Mouse (Mus musculus): ENCODE measurements around the gene Tfcp2l1. TPM values are rescaled to one million over a fixed set of nuclear protein-coding genes. Genes with fewer than 3 reads are reported as not detected.
A peak's percentile ranks its signal among the peaks of the same experiment; 100 is the strongest.
"Not testable (repeated sequence)": the region's sequence is repeated elsewhere in the genome, so short reads cannot be mapped to it uniquely, and the experiment has no call there.

The Tfcp2l1 gene
- 0.13 and 0.25 TPM in 2 replicates for polyA plus RNA-seq (2011; ENCODE audit: insufficient read length, low read depth, missing spikeins)

DNA sequence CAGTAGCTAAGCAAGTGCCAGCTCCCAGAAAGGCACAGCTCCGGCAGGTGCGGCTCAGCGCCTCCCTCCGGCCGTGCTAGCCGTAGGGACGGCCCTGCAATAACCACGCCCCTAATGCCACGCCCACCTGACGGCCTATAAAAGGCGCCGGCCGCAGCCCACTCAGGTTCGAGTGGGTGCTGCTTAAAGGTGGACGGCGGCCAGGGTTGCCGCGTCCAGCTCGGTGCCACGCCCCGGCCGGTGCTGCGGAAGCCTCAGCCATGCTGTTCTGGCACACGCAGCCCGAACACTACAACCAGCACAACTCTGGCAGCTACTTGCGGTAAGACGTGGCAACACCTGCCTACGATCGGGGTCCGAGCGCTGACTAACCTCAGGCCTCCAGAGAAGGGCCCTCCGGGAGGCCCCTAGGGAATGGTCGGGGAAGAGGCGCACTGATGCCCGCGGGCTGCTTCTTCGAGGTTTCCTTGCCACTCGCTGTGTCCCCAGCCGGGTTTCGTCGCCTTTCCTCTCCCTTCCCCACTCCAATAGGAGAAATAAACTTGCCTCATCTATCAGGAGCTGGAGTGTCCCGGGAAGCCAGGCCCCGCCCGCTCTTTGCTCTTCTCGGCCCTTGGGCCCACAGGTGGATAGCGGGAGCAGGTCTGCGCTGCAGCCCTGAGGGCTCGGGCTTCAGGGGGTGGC, at the start of gene Tfcp2l1:
Tfcp2l1 (plus strand) TSS at position 165 of the 684 bp plus-strand sequence.
- H3K4me1 ChIP-seq (ENCODE audit: control insufficient read depth, insufficient read depth, low read length) = no peaks in the 10 kb centered on the region
- H3K4me3 ChIP-seq (ENCODE audit: insufficient read depth, low read length) = peak within 1 kb of the TSS; percentile 27
- H3K27ac ChIP-seq (ENCODE audit: insufficient read depth, low read length) = no peak within 1 kb of the TSS
- TF ChIP-seq POLR2A (IDR thresholded peaks at IDR 0.05; ENCODE audit: low read depth, low read length) (no peak), CTCF (IDR thresholded peaks at IDR 0.05; ENCODE audit: borderline replicate concordance, insufficient read depth, low read length) (no peak)

DNA sequence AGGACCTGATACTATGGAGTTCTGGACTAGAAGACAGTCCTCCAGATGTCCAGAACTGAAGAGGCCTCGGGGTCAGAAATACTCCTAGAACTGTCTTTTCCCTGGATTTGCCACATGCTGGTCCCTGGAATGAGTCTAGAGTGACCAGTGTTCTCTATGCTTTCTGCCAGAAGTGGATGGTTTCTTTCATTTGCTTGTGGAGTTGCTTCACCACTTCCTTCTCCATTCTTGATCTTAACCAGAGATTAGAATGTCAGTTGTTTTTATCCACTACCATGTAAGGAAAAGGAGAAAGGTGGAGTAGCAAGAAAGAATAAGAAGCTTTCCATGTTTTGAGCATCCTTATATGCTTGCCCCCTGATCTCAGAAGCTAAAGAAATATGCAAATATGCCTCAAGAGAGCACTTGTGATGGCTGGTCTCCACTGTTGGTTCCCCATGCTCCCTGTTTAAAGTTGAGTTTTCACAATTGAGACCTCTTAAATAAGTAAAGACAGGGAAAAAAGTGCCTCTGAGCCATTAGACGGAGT, 47.5 kb upstream of the Tfcp2l1 start:
- H3K4me1 ChIP-seq (ENCODE audit: control insufficient read depth, insufficient read depth, low read length) = no peaks in the 10 kb centered on the region
- TF ChIP-seq POLR2A (IDR thresholded peaks at IDR 0.05; ENCODE audit: low read depth, low read length) (no peak), CTCF (IDR thresholded peaks at IDR 0.05; ENCODE audit: borderline replicate concordance, insufficient read depth, low read length) (no peak)
- no peak overlapping the region for H3K27ac ChIP-seq (ENCODE audit: insufficient read depth, low read length)
- H3K4me3 ChIP-seq (ENCODE audit: insufficient read depth, low read length) = no peak overlapping the region

DNA sequence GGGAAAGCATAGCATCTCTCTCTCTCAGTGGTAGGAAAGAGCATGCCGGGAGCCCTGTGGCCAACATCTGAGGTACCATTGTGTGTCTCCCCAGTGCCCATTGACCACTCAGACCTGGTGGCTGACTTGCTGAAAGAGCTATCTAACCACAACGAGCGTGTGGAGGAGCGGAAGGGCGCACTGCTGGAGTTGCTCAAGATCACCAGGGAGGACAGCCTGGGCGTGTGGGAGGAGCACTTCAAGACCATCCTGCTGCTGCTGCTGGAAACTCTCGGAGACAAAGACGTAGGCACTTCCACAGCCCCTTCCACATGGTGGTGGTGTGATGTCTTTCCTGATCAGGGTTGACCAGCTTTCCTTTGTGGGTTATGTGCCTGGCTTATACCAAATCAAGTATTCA, 46.6 kb upstream of the Tfcp2l1 start:
- H3K27ac ChIP-seq (ENCODE audit: insufficient read depth, low read length) = no peak overlapping the region
- no peaks in the 10 kb centered on the region for H3K4me1 ChIP-seq (ENCODE audit: control insufficient read depth, insufficient read depth, low read length)
- no peak for TF ChIP-seq CTCF (IDR thresholded peaks at IDR 0.05; ENCODE audit: borderline replicate concordance, insufficient read depth, low read length)
- no peak for TF ChIP-seq POLR2A (IDR thresholded peaks at IDR 0.05; ENCODE audit: low read depth, low read length)
- H3K4me3 ChIP-seq (ENCODE audit: insufficient read depth, low read length) = no peak overlapping the region

DNA sequence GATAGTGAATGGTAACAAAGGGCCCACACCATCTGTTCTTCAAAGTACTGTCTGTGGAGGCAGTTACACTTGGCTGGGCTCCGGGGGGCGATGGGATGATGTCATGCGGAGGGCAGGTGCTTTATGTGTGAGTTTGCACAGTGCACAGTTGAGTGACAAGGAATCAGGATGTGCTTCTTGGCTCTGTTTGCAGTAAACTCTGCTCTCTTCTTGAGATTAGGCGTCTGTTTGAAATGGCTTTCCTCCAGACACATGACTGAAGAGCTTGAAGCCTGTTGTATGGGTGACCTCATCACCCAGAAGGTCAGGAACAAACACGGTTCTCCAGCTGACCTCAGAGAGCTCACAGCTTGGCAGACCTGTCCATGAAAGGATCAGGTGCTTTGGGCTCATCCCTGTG, 38.0 kb upstream of the Tfcp2l1 start:
- H3K27ac ChIP-seq (ENCODE audit: insufficient read depth, low read length) = no peak overlapping the region

DNA sequence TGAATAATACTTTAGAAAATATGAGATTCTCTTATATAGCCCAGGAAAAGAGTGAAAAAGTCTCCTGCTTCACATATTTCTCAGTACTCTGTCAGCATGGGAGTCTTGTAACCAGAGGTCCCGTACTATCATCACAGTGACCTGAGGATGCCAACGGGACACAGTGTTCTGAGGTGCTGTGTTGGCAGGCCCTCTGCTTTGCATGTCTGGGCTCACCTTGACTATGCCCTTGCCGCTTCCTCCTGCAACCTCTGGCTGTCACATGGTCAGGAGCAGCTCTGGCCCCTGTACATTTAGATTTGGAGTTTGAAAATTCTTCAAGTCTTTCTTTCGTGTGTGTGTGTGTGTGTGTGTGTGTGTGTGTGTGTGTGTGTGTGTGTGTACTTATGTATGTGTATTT, 34.8 kb upstream of the Tfcp2l1 start:
- no peak overlapping the region for H3K4me3 ChIP-seq (ENCODE audit: insufficient read depth, low read length)
- no peaks in the 10 kb centered on the region for H3K4me1 ChIP-seq (ENCODE audit: control insufficient read depth, insufficient read depth, low read length)
- TF ChIP-seq CTCF (IDR thresholded peaks at IDR 0.05; ENCODE audit: borderline replicate concordance, insufficient read depth, low read length) = no peak
- no peak for TF ChIP-seq POLR2A (IDR thresholded peaks at IDR 0.05; ENCODE audit: low read depth, low read length)
- no peak overlapping the region for H3K27ac ChIP-seq (ENCODE audit: insufficient read depth, low read length)

More for the DNA sequence above, 38.0 kb upstream of the Tfcp2l1 start:
- Histone ChIP-seq H3K4me3 (ENCODE audit: insufficient read depth, low read length) (no peak overlapping the region), H3K4me1 (ENCODE audit: control insufficient read depth, insufficient read depth, low read length) (no peaks in the 10 kb centered on the region)
- TF ChIP-seq POLR2A (IDR thresholded peaks at IDR 0.05; ENCODE audit: low read depth, low read length) = no peak
- TF ChIP-seq CTCF (IDR thresholded peaks at IDR 0.05; ENCODE audit: borderline replicate concordance, insufficient read depth, low read length) = no peak

DNA sequence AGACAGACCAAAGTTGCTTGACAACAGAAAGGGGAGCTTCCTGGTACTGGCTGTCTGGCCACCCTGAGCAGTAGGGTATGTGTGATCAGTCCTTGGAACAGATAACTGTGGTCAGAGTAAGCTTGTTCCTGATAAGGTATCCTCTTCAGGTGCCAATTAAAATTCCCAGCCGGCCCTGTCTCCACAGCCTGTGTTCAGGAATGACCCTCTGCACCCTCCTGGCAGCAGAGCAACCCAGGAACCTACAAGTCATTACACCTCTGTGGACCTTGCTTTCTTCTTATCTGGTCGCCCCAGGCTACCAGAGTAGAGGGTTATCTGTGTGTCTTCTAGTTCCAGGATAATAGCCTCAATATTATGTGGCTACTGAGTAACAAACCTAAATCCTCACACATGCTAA, 32.4 kb upstream of the Tfcp2l1 start:
- Histone ChIP-seq H3K4me1 (ENCODE audit: control insufficient read depth, insufficient read depth, low read length) (no peaks in the 10 kb centered on the region), H3K4me3 (ENCODE audit: insufficient read depth, low read length) (no peak overlapping the region)
- no peak for TF ChIP-seq CTCF (IDR thresholded peaks at IDR 0.05; ENCODE audit: borderline replicate concordance, insufficient read depth, low read length)
- TF ChIP-seq POLR2A (IDR thresholded peaks at IDR 0.05; ENCODE audit: low read depth, low read length) = no peak

DNA sequence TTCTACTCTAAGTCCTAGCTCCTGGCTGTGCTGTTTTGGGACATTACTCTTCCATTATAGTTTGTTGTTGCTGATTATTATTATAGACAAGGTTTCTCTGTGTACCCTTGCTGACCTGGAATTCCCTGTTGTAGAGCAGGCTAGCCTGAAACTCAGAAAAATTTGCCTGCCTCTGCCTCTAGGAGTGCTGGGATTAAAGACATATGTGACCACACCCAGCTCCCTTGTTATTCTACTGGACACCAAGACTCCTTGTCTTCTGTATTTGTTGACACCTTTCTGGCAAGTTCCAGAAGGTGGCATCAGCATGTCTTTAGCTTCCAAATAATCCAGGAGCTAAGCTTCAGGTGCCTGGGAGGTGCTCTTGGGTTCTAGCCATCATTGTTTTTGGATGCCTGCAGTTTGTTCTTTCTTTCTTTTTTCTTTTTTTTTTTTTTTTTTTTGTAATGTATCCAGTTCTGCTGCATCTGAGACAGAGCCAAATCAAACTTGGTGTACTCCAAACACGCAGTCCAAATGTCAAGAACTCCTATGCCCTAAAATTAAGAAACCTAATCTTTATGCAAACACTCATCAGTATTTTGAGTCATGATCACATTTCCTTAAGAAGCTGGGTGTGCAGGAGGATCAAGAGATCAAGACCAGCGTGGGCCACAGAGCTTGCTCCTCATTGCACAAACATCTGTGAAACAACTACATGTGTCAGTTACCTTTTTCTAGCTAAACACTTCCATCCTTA, 30.1 kb upstream of the Tfcp2l1 start:
- Histone ChIP-seq H3K4me3 (ENCODE audit: insufficient read depth, low read length) (no peak overlapping the region), H3K4me1 (ENCODE audit: control insufficient read depth, insufficient read depth, low read length) (no peaks in the 10 kb centered on the region), H3K27ac (ENCODE audit: insufficient read depth, low read length) (no peak overlapping the region)
- TF ChIP-seq POLR2A (IDR thresholded peaks at IDR 0.05; ENCODE audit: low read depth, low read length) (no peak), CTCF (IDR thresholded peaks at IDR 0.05; ENCODE audit: borderline replicate concordance, insufficient read depth, low read length) (no peak)

More for the DNA sequence above, 32.4 kb upstream of the Tfcp2l1 start:
- H3K27ac ChIP-seq (ENCODE audit: insufficient read depth, low read length) = no peak overlapping the region

DNA sequence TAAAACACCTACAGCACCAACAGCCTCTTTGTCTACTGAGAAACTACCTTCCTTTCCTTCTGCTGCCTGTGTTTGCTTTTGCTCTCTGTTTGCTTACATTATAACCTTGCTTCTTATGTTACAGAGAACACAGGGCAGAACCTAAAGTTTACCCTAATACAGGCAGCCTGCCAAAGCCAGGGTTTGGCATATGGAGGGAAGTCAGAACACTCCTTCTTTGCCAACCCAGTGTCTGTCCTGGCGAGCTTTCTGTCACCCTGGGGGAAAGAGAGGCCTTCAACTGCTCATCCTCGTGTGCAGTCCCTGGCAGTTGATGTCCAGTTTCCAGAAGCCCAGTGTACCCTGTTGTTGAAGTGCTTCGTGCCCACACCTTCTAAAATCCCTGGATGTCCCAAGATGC, 29.4 kb upstream of the Tfcp2l1 start:
- TF ChIP-seq POLR2A (IDR thresholded peaks at IDR 0.05; ENCODE audit: low read depth, low read length) (no peak), CTCF (IDR thresholded peaks at IDR 0.05; ENCODE audit: borderline replicate concordance, insufficient read depth, low read length) (no peak)
- H3K27ac ChIP-seq (ENCODE audit: insufficient read depth, low read length) = no peak overlapping the region
- no peak overlapping the region for H3K4me3 ChIP-seq (ENCODE audit: insufficient read depth, low read length)
- no peaks in the 10 kb centered on the region for H3K4me1 ChIP-seq (ENCODE audit: control insufficient read depth, insufficient read depth, low read length)

DNA sequence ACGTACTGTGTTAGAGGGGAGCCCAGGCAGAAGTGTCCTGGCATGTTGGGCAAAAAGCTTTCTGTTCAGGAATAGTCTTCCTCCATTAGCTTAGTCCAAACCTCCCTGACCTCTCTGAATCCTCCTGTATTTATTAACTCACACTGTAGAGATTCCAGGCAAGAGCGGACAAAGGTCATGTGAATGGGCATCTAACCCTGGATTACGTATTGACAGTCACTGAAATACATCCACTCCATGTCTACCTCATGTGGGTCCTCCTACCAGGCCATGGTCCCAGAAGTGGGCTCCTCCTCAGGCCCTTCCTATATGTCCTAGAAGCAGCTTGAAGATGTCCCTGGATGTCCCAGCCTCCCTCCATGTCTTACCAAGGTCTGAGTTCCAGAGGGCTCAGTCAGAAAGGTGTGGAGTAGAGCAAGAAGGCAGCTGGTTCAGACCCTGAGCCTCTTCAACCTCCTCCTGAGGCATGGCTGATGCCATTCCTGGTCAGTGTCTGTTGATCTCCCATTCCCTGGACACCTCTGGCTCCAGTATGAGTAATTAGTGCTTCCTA, 14.0 kb upstream of the Tfcp2l1 start:
- TF ChIP-seq POLR2A (IDR thresholded peaks at IDR 0.05; ENCODE audit: low read depth, low read length) (no peak), CTCF (IDR thresholded peaks at IDR 0.05; ENCODE audit: borderline replicate concordance, insufficient read depth, low read length) (no peak)
- Histone ChIP-seq H3K27ac (ENCODE audit: insufficient read depth, low read length) (no peak overlapping the region), H3K4me3 (ENCODE audit: insufficient read depth, low read length) (no peak overlapping the region), H3K4me1 (ENCODE audit: control insufficient read depth, insufficient read depth, low read length) (no peaks in the 10 kb centered on the region)

DNA sequence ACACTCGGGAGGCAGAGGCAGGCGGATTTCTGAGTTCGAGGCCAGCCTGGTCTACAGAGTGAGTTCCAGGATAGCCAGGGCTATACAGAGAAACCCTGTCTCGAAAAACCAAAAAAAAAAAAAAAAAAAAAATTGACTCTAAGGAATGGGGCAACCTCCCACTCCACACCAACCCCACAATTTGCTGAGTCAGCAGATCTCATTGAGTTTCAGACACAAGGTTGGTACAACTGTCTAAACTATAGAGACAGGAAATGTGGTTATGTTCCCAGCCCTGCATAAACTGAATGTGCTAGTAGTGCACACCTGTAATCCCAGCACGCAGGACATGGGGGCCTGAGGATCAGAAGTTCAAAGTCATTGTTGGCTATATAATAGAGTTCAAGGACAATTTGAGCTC, 6.7 kb upstream of the Tfcp2l1 start:
- H3K4me1 ChIP-seq (ENCODE audit: control insufficient read depth, insufficient read depth, low read length); H3K4me3 ChIP-seq (ENCODE audit: insufficient read depth, low read length); H3K27ac ChIP-seq (ENCODE audit: insufficient read depth, low read length): not testable (repeated sequence)
